Mouse (Mus musculus) embryonic fibroblast, embryonic 13.5 days (primary cell): ENCODE measurements at regions not wholly inside any gene's neighbourhood (a gene's known extent, or its start where the extent isn't known, plus 50 kb on each side); places are given as distances from the start of the nearest gene placed in this dataset.

ENCODE experiments used
- CTCF ChIP-seq: IDR thresholded peaks from 2 replicates; pipeline ENCODE4 v1.5.1; 2011; ENCODE audit warnings: mild to moderate bottlenecking, control low read depth, low read length, moderate library complexity, borderline replicate concordance; ENCODE audit not compliant: insufficient read depth
- POLR2A ChIP-seq: IDR thresholded peaks from 2 replicates; pipeline ENCODE4 v1.6.1; 2011; ENCODE audit warnings: low read depth, mild to moderate bottlenecking, control low read depth, low read length, moderate library complexity

DNA sequence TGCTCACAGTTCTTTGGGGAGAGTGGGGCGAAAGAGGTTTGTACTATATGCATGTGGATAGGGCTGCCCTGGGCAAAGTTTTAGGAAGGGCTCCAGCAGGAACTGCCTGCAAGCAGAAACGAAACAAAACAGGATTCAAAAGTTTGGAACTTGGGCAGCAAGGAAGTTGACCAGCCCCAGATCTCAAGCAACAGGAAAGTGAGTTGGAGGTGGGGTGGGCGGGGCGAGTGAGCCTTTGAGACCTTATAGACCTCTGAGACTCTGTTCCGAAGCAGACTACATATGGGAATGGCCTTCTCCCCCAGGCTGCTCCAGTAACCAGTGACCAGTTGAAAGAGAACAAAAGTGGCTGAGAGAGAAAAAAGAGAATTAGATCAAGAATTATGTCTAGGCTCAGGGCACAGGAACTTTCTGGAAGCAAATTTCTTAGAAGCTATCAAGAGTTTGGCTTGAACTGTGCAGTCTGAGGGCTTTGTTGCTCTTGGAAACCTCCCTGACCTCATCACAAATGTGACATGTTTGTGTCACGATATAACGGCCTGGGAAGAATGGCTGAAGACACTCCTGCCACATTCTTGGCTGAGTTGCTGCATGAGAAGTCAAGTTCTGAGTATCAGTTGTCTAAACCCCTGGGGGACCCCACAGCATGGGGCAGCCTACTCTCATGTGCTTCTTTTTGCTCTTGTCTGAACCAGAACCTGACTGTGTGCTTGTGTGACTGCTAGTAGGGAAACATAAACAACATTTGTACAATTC, 156.4 kb downstream of the Tmx1 start:
- TF ChIP-seq POLR2A, result no peak
- TF ChIP-seq CTCF, result no peak
